Mouse (Mus musculus) C3H10T1/2 (cell line): ENCODE measurements around the gene Krtap28-13. TPM values are rescaled to one million over a fixed set of nuclear protein-coding genes. Genes with fewer than 3 reads are reported as not detected.

Experiments
- polyA plus RNA-seq, 2 experiments: library from polyadenylated mRNA; unstranded; fragments of >200 nt; fragmentation: generic; extraction: Trizol; gene quantifications; one replicate each; pipeline ENCODE4 v1.2.1; 2012; ENCODE audit warnings: missing spikeins in 2 of 2

The Krtap28-13 gene
- polyA plus RNA-seq: not detected

DNA sequence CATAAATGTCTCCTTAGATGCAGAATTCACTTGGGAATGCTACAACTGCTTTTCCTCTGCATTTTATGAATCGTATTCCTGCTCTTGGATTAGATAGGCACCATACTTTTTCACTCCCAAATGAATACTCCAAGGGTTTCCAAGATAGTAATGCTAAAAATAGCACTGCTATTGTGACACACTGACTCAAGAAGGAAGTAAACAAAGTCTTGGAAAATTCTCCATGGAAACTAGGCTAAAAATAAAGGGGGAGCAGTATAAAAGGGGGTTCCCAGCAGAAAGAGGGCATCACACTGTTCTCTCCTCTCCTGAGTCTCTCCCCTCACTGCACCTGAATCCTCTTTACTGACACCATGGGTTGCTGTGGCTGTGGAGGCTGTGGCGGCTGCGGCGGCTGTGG is at the start of gene Krtap28-13:
Gene Krtap28-13 (plus strand): TSS at position 288 of the 400 bp plus-strand sequence.

DNA sequence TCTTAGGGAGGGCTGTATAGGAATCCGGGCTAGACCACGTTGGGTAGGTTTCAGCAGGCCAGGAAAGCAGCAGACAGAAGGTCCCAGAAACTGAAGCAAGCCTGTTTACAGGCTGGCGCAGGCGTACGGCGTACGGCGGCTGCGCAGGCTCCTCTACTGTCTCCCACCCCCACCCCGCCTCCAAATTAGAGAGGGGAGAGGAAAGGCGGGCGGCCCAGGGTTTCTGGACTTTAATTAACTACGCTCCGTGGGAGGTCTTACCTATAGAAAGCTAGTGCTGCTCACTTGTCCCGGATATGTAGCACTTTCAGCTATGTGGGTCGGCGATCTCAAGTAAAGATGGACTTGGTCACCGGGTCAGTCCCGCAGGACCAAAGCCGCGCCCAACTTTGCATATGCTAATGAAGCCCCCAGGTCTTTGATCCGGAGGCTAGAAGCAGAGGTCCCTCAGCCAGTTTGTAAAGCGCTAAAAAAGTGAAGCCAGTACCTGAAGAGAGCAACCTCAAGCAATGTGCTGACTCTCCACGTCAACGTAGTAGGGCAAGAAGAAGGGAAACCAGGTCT is 22.5 kb upstream of the Krtap28-13 start, which contains the start of gene Slc19a3:
Gene Slc19a3 (minus strand): TSS at position 340 of the 564 bp plus-strand sequence.

DNA sequence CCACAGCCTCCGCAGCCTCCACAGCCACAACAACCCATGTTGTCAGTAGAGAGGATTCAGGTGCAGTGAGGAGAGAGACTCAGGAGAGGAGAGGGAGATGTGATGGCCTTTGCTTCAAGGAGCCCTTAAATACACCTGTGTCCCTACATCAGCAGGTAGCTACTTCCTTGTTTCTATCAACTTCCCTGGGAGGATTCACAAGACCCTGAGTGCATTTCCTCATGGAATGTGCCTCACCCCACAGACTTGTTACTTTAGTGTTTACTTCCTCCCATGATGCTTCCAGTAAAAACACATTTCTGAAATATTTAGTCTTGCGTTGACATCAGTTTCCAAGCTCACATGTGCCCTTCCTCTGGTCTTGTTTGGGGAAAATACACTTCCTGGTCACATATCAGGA is 18.4 kb upstream of the Krtap28-13 start, which contains the start of gene Krtap28-10:
Gene Krtap28-10 (minus strand): TSS at position 101 of the 400 bp plus-strand sequence.

DNA sequence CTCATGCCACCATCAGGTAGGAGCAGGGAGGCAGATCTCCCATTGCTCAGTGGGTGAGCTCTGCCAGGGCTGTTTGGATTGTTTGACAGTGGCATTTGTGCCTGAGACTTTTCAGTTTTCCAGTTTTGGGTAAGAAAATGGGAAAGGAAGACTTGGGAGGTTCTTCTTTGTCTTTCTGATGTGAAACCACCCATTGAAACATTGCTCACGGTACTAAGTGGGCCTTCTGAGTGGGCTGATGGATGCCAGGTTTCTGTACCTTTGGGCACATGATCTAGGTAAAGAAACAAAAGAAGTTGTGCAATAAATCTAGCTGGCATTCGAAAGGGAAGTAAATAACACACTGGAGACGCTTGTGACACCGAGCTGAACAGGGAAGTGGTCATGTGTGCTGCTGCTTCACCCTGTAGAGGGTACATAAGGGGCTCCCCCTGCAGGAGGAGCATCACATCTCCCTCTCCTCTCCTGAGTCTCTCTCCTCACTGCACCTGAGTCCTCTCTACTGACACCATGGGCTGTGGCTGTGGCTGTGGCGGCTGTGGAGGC is 15.8 kb upstream of the Krtap28-13 start, which contains the start of gene Gm47969:
Gene Gm47969 (plus strand): TSS at position 51 of the 546 bp plus-strand sequence.

DNA sequence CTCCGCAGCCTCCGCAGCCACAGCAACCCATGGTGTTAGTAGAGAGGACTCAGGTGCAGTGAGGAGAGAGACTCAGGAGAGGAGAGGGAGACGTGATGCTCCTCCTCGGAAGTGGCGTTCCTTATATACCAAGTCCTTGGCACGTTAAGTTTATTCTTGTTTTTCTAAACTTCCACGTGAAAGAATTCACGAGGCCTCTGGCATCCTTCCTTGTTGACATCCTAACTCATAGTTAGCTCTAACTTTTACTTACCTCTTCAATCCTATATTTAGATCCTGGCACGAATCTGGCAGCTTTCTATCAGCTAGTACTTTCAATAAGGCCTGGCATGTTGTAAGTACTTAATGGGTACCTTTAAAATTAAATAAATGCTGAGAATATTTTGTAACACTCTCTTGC is 1.5 kb upstream of the Krtap28-13 start, which contains the start of gene A030005K14Rik:
Gene A030005K14Rik (minus strand): TSS at position 101 of the 400 bp plus-strand sequence.

Other genes with a start within 250 kb of the Krtap28-13 start
- 10 to 100 TPM in 1 of 2 experiments, 1 to 10 TPM in 1; 7.0 to 11.2 TPM for gene Agfg1, start 221.4 kb upstream of the Krtap28-13 start, polyA plus RNA-seq
- not detected for gene A030005L19Rik, start 147.6 kb upstream of the Krtap28-13 start, polyA plus RNA-seq
- not detected for gene A030014E15Rik, start 136.0 kb upstream of the Krtap28-13 start, polyA plus RNA-seq
- gene Gm6217, start 129.5 kb upstream of the Krtap28-13 start, polyA plus RNA-seq: not detected
- not detected for gene A030003K21Rik, start 117.5 kb upstream of the Krtap28-13 start, polyA plus RNA-seq
- not detected for gene Gm7544, start 104.9 kb upstream of the Krtap28-13 start, polyA plus RNA-seq
- not detected for gene Gm47955, start 100.6 kb upstream of the Krtap28-13 start, polyA plus RNA-seq
- gene Gm47959, start 60.4 kb upstream of the Krtap28-13 start, polyA plus RNA-seq: not detected
- not detected for gene Slc19a3, start 22.5 kb upstream of the Krtap28-13 start, polyA plus RNA-seq
- not detected for gene Krtap28-10, start 18.4 kb upstream of the Krtap28-13 start, polyA plus RNA-seq
- gene Gm47969, start 16.0 kb upstream of the Krtap28-13 start, polyA plus RNA-seq: not detected
- gene A030005K14Rik, start 1.6 kb upstream of the Krtap28-13 start, polyA plus RNA-seq: not detected
- not detected for gene Ccl20, start 55.8 kb downstream of the Krtap28-13 start, polyA plus RNA-seq
- gene Daw1, start 98.8 kb downstream of the Krtap28-13 start, polyA plus RNA-seq: not detected